14 mouse cellular contexts compared by ENCODE assay signal in the genomic region with DNA sequence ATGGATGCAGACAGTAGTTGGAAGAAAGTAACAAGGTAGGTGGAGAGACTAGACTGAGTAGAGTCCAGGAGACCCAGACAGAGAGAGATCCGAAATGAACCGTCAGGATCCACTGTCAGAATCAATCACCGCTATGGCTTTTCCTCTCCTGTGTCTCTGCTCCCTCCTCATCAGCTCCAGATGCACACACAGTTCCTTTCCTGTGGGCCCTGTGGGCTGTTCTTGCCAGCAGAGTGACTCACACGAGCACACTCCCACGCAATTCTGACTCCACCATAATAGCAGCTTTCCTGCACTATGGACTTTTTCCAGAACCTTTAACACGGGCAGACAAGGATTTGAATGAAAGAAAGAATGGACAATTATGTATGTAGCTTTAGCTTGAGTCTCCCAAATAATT. TPM values are rescaled to one million over a fixed set of nuclear protein-coding genes. Genes with fewer than 3 reads are reported as not detected.
A peak's percentile ranks its signal among the peaks of the same experiment; 100 is the strongest.
DNase-seq lines count a peak whose midpoint lies in the region; ATAC-seq lines count a peak whose summit lies in the region.
"Had no signal": no experiment of that assay in that cellular context is flagged by ENCODE, and none has a peak within 500 bp of the region (broad histone marks: within the 10 kb centered on the region; RNA-seq: fewer than 3 reads in every experiment).

No protein-coding gene starts in this region.

- 85% methylated on average over 6 of the region's 6 CpGs for WGBS in midbrain, embryonic 14.5 days

- peak; percentile 77 for DNase-seq in left cerebral cortex, adult 11 months (ENCODE audit: low spot score)
- no peak for DNase-seq in left cerebral cortex, postnatal 10 days (ENCODE audit: extremely low spot score in 1 of 2, low spot score in 2 of 2)
- peak; percentile 86 for DNase-seq in NIH3T3 (ENCODE audit: low read depth)
- peak; percentile 72 to 84 for DNase-seq in frontal cortex, adult 2 months (ENCODE audit: extremely low spot score in 1 of 2, low spot score in 1 of 2)
- peak; percentile 84 for DNase-seq in layer of hippocampus, adult 9-11 months
- no peak for DNase-seq in testis, postnatal 10 days (ENCODE audit: low spot score)
- no peak for DNase-seq in midbrain, embryonic 14.5 days
- DNase-seq: kidney, postnatal 14 days had no signal

- no peak overlapping the region for H3K9ac ChIP-seq in midbrain, embryonic 14.5 days (replicated peaks; ENCODE audit: low read length)
- H3K9ac ChIP-seq: hindbrain, embryonic 15.5 days; liver, embryonic 15.5 days; neural tube, embryonic 13.5 days had no signal

- H3K27ac ChIP-seq in midbrain, embryonic 14.5 days (replicated peaks; ENCODE audit: low read depth, low read length) = no peak overlapping the region
- H3K27ac ChIP-seq: hindbrain, embryonic 15.5 days; liver, embryonic 15.5 days; neural tube, embryonic 13.5 days had no signal

- no peaks in the 10 kb centered on the region for H3K9me3 ChIP-seq in midbrain, embryonic 14.5 days (ENCODE audit: control insufficient read depth, low read length)
- H3K9me3 ChIP-seq: hindbrain, embryonic 15.5 days; liver, embryonic 15.5 days; neural tube, embryonic 13.5 days had no signal

- H3K4me1 ChIP-seq in midbrain, embryonic 14.5 days (ENCODE audit: control insufficient read depth, insufficient read depth, low read length) = no peaks in the 10 kb centered on the region

- H3K4me3 ChIP-seq in midbrain, embryonic 14.5 days (replicated peaks; ENCODE audit: low read depth, low read length) = no peak overlapping the region
- H3K4me3 ChIP-seq: hindbrain, embryonic 15.5 days; liver, embryonic 15.5 days; neural tube, embryonic 13.5 days had no signal

- ATAC-seq in cerebellum, adult (ENCODE audit: insufficient number of reproducible peaks, low FRiP score, low TSS enrichment) = no peak
- ATAC-seq in midbrain, embryonic 14.5 days (ENCODE audit: low FRiP score, low TSS enrichment) = no peak
- ATAC-seq: forebrain, embryonic 14.5 days had no signal

- H3K4me2 ChIP-seq in midbrain, embryonic 14.5 days (ENCODE audit: low read length) = no peak overlapping the region
- H3K4me2 ChIP-seq: hindbrain, embryonic 15.5 days; liver, embryonic 15.5 days; neural tube, embryonic 13.5 days had no signal

- intact Hi-C loops in left cerebral cortex, postnatal 10 days (cut with DNase I) = loop anchor here (10.0 kb wide), 1 partner anchor 213 kb away; no protein-coding TSS in a partner anchor

- H3K36me3 ChIP-seq in midbrain, embryonic 14.5 days (ENCODE audit: control insufficient read depth, insufficient read depth, low read length) = no peaks in the 10 kb centered on the region
- H3K36me3 ChIP-seq: hindbrain, embryonic 15.5 days; liver, embryonic 15.5 days; neural tube, embryonic 13.5 days had no signal

- H3K27me3 ChIP-seq in midbrain, embryonic 14.5 days (ENCODE audit: control insufficient read depth, insufficient read depth, low read length) = no peaks in the 10 kb centered on the region
- H3K27me3 ChIP-seq: neural tube, embryonic 13.5 days had no signal

RNA-seq across cellular contexts. Expression of gene Fermt2, which starts 31.8 kb away (rescaled TPM):
- 10 to 100 TPM; 78.6 to 81.1 TPM for total RNA-seq in left cerebral cortex, postnatal 10 days (2021)
- polyA plus RNA-seq in frontal cortex, adult 2 months (2012; rRNA removed) = 83.2 and 91.3 TPM in 2 replicates
- 49.1 and 63.8 TPM in 2 replicates for polyA plus RNA-seq in midbrain, embryonic 14.5 days (2014; fragmentation: Nextera tagmentation; extraction: Ambion mirVana)
- total RNA-seq: megakaryocyte-erythroid progenitor cell, adult 5-6 weeks had no signal

Comparison
In these comparisons a context has a peak if more than half of its experiments do, and no peak if none do; other contexts are left out.
1. DNase-seq: peak in left cerebral cortex, adult 11 months (single experiment), NIH3T3 (single experiment), frontal cortex, adult 2 months (2 of 2) and layer of hippocampus, adult 9-11 months (single experiment); none in left cerebral cortex, postnatal 10 days (0 of 2), testis, postnatal 10 days (single experiment) and midbrain, embryonic 14.5 days (single experiment).